Mouse (Mus musculus): ENCODE results near the gene Cenpq.

GRCm38 (mm10) chr17:40877741-40878140 is 57.1 kb downstream of the Cenpq start:
- TF ChIP-seq CTCF (IDR thresholded peaks at IDR 0.05; ENCODE audit: extremely low read depth, insufficient read depth, insufficient read length, insufficient replicate concordance) (no peak), POLR2A (IDR thresholded peaks at IDR 0.05; ENCODE audit: low read depth, low read length) (no peak)
